Mouse (Mus musculus): ENCODE data around the gene Asnsd1. TPM values are rescaled to one million over a fixed set of nuclear protein-coding genes. Genes with fewer than 3 reads are reported as not detected.
"Not testable (repeated sequence)": the region's sequence is repeated elsewhere in the genome, so short reads cannot be mapped to it uniquely, and the experiment has no call there.

The Asnsd1 gene
- polyA plus RNA-seq, 1 experiment from 2014 or later, result 74.9 TPM

DNA sequence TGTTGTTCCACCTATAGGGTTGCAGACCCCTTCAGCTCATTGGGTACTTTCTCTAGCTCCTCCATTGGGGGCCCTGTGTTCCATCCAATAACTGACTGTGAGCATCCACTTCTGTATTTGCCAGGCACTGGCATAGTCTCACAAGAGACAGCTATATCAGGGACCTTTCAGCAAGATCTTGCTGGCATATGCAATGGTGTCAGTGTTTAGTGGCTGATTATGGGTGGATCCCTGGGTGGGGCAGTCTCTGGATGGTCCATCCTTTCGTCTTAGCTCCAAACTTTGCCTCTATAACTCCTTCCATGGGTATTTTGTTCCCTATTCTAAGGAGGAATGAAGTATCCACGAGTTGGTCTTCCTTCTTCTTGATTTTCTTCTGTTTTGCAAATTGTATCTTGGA lies 15.1 kb downstream of the Asnsd1 start:
- not testable (repeated sequence) for H3K27me3 ChIP-seq (replicated peaks; ENCODE audit: control insufficient read depth, insufficient read depth, low read length); H3K4me1 ChIP-seq (ENCODE audit: control insufficient read depth, insufficient read depth, low read length); H3K27ac ChIP-seq (replicated peaks; ENCODE audit: low read depth, low read length); ATAC-seq (ENCODE audit: low read depth); H3K4me2 ChIP-seq (ENCODE audit: low read depth, low read length); H3K9ac ChIP-seq (ENCODE audit: low read depth, low read length); H3K4me3 ChIP-seq (ENCODE audit: low read depth, low read length); DNase-seq (ENCODE audit: low spot score)
- 0 out of 2 replicates have a peak, but pooled peaks cover 14% of the 10 kb centered on the region for H3K9me3 ChIP-seq (ENCODE audit: control insufficient read depth, low read length)
- H3K36me3 ChIP-seq (ENCODE audit: control insufficient read depth, insufficient read depth, low read length), result peaks cover 21% of the 10 kb centered on the region
- WGBS, result 65% methylated on average over 2 of the region's 2 CpGs

- no peaks in the 10 kb centered on the region for H3K27me3 ChIP-seq (replicated peaks; ENCODE audit: control insufficient read depth, insufficient read depth, low read length)
- no peak overlapping the region for H3K27ac ChIP-seq (replicated peaks; ENCODE audit: low read depth, low read length)
- H3K9me3 ChIP-seq (ENCODE audit: control insufficient read depth, low read length), result 0 out of 2 replicates have a peak, but pooled peaks cover 4% of the 10 kb centered on the region
- DNase-seq (ENCODE audit: low spot score), result no peak
- H3K4me3 ChIP-seq (ENCODE audit: low read depth, low read length), result no peak overlapping the region
- H3K4me2 ChIP-seq (ENCODE audit: low read depth, low read length), result no peak overlapping the region
- peaks cover 1% of the 10 kb centered on the region; the same call in 1 of the 2 replicates for H3K36me3 ChIP-seq (ENCODE audit: control insufficient read depth, insufficient read depth, low read length)
- no peaks in the 10 kb centered on the region for H3K4me1 ChIP-seq (ENCODE audit: control insufficient read depth, insufficient read depth, low read length)
- ATAC-seq (ENCODE audit: low read depth), result no peak
- H3K9ac ChIP-seq (ENCODE audit: low read depth, low read length), result no peak overlapping the region
Observed at GRCm38 (mm10) chr1:53335465-53335864, 17.1 kb downstream of the Asnsd1 start.

GRCm38 (mm10) chr1:53333527-53333926 lies 19.0 kb downstream of the Asnsd1 start:
- not testable (repeated sequence) for ATAC-seq (ENCODE audit: low read depth); H3K4me2 ChIP-seq (ENCODE audit: low read depth, low read length); H3K9me3 ChIP-seq (ENCODE audit: control insufficient read depth, low read length); H3K4me3 ChIP-seq (ENCODE audit: low read depth, low read length); H3K9ac ChIP-seq (ENCODE audit: low read depth, low read length); H3K27ac ChIP-seq (replicated peaks; ENCODE audit: low read depth, low read length); DNase-seq (ENCODE audit: low spot score); H3K36me3 ChIP-seq (ENCODE audit: control insufficient read depth, insufficient read depth, low read length); H3K4me1 ChIP-seq (ENCODE audit: control insufficient read depth, insufficient read depth, low read length); H3K27me3 ChIP-seq (replicated peaks; ENCODE audit: control insufficient read depth, insufficient read depth, low read length)
- WGBS, result 76% methylated on average over 5 of the region's 5 CpGs

GRCm38 (mm10) chr1:53324827-53325494 lies 27.6 kb downstream of the Asnsd1 start:
- H3K4me1 ChIP-seq (ENCODE audit: control insufficient read depth, insufficient read depth, low read length), result no peaks in the 10 kb centered on the region
- H3K9me3 ChIP-seq (ENCODE audit: control insufficient read depth, low read length), result no peaks in the 10 kb centered on the region
- no peaks in the 10 kb centered on the region for H3K27me3 ChIP-seq (replicated peaks; ENCODE audit: control insufficient read depth, insufficient read depth, low read length)
- H3K9ac ChIP-seq (ENCODE audit: low read depth, low read length), result no peak overlapping the region
- H3K4me3 ChIP-seq (ENCODE audit: low read depth, low read length), result no peak overlapping the region
- 95% methylated on average over 5 of the region's 5 CpGs for WGBS
- H3K36me3 ChIP-seq (ENCODE audit: control insufficient read depth, insufficient read depth, low read length), result peaks cover 20% of the 10 kb centered on the region; the same call in 1 of the 2 replicates
- ATAC-seq (ENCODE audit: low read depth) (no peak), DNase-seq (ENCODE audit: low spot score) (no peak)
- H3K27ac ChIP-seq (replicated peaks; ENCODE audit: low read depth, low read length), result no peak overlapping the region
- no peak overlapping the region for H3K4me2 ChIP-seq (ENCODE audit: low read depth, low read length)

DNA sequence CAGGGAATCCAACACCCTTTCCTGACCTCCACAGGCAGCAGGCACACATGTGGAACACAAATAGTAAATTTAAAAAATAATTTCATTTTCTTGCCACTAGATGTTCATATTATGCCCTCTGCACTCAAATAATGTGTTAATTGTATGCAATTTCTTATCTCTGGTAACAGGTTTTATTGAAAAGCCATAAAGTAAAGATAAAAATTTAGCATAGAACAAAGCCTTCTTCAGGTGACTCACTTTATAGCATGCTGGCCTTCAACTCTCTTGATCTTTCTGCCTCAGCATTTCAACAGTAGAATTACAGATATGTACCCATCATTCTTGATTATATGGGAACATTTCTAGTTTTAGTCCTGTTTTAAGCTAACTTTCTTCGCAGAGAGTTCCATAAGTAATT lies 28.3 kb downstream of the Asnsd1 start:
- Histone ChIP-seq H3K9ac (ENCODE audit: low read depth, low read length) (no peak overlapping the region), H3K4me3 (ENCODE audit: low read depth, low read length) (no peak overlapping the region), H3K4me1 (ENCODE audit: control insufficient read depth, insufficient read depth, low read length) (no peaks in the 10 kb centered on the region), H3K27me3 (replicated peaks; ENCODE audit: control insufficient read depth, insufficient read depth, low read length) (no peaks in the 10 kb centered on the region), H3K4me2 (ENCODE audit: low read depth, low read length) (no peak overlapping the region), H3K36me3 (ENCODE audit: control insufficient read depth, insufficient read depth, low read length) (peaks cover 22% of the 10 kb centered on the region; the same call in 1 of the 2 replicates), H3K9me3 (ENCODE audit: control insufficient read depth, low read length) (no peaks in the 10 kb centered on the region), H3K27ac (replicated peaks; ENCODE audit: low read depth, low read length) (no peak overlapping the region)
- DNase-seq (ENCODE audit: low spot score) (no peak), ATAC-seq (ENCODE audit: low read depth) (no peak)
- 98% methylated on average over 1 of the region's 1 CpGs for WGBS

DNA sequence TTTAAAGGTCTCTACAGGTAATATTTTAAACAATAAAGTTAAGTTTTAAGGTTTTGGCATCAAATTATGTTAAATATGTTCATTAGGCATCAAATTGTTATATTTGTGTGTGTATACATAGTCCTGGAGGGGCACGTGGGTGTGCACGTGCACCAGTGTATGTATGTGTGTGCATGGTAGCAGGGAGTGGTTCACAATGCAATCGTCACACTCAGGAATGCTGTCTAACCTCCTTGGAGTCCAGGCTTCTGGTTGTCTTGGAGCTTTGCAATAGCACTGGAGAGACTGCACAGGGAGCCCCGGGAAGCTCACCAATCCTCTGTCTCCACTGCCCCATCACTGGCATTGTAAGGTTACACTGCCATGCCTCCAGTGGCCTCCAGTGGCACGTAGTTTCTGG lies 29.3 kb downstream of the Asnsd1 start:
- no peaks in the 10 kb centered on the region for H3K4me1 ChIP-seq (ENCODE audit: control insufficient read depth, insufficient read depth, low read length)
- peaks cover 26% of the 10 kb centered on the region; the same call in 1 of the 2 replicates for H3K36me3 ChIP-seq (ENCODE audit: control insufficient read depth, insufficient read depth, low read length)
- H3K27ac ChIP-seq (replicated peaks; ENCODE audit: low read depth, low read length), result no peak overlapping the region
- ATAC-seq (ENCODE audit: low read depth) (no peak), DNase-seq (ENCODE audit: low spot score) (no peak)
- H3K4me2 ChIP-seq (ENCODE audit: low read depth, low read length), result no peak overlapping the region
- no peak overlapping the region for H3K4me3 ChIP-seq (ENCODE audit: low read depth, low read length)
- no peaks in the 10 kb centered on the region for H3K9me3 ChIP-seq (ENCODE audit: control insufficient read depth, low read length)
- WGBS, result 86% methylated on average over 5 of the region's 5 CpGs
- H3K9ac ChIP-seq (ENCODE audit: low read depth, low read length), result no peak overlapping the region
- H3K27me3 ChIP-seq (replicated peaks; ENCODE audit: control insufficient read depth, insufficient read depth, low read length), result no peaks in the 10 kb centered on the region

- DNase-seq (ENCODE audit: low spot score) (no peak), ATAC-seq (ENCODE audit: low read depth) (no peak)
- H3K4me3 ChIP-seq (ENCODE audit: low read depth, low read length), result no peak overlapping the region
- no peaks in the 10 kb centered on the region for H3K4me1 ChIP-seq (ENCODE audit: control insufficient read depth, insufficient read depth, low read length)
- H3K27ac ChIP-seq (replicated peaks; ENCODE audit: low read depth, low read length), result no peak overlapping the region
- peaks cover 39% of the 10 kb centered on the region for H3K36me3 ChIP-seq (ENCODE audit: control insufficient read depth, insufficient read depth, low read length)
- WGBS, result 97% methylated on average over 4 of the region's 4 CpGs
- H3K9ac ChIP-seq (ENCODE audit: low read depth, low read length), result no peak overlapping the region
- H3K4me2 ChIP-seq (ENCODE audit: low read depth, low read length), result no peak overlapping the region
- H3K9me3 ChIP-seq (ENCODE audit: control insufficient read depth, low read length), result no peaks in the 10 kb centered on the region
- no peaks in the 10 kb centered on the region for H3K27me3 ChIP-seq (replicated peaks; ENCODE audit: control insufficient read depth, insufficient read depth, low read length)
Observed at GRCm38 (mm10) chr1:53321662-53322344, 30.7 kb downstream of the Asnsd1 start.

- peak; percentile 97 for ATAC-seq (ENCODE audit: low read depth)
- Histone ChIP-seq H3K4me3 (ENCODE audit: low read depth, low read length) (peak within 1 kb of the TSS; percentile 66), H3K9me3 (ENCODE audit: control insufficient read depth, low read length) (no peaks in the 10 kb centered on the region), H3K4me1 (ENCODE audit: control insufficient read depth, insufficient read depth, low read length) (0 out of 2 replicates have a peak, but pooled peaks cover 2% of the 10 kb centered on the region), H3K36me3 (ENCODE audit: control insufficient read depth, insufficient read depth, low read length) (peaks cover 13% of the 10 kb centered on the region), H3K27me3 (replicated peaks; ENCODE audit: control insufficient read depth, insufficient read depth, low read length) (no peaks in the 10 kb centered on the region), H3K9ac (ENCODE audit: low read depth, low read length) (peak within 1 kb of the TSS; percentile 83), H3K27ac (replicated peaks; ENCODE audit: low read depth, low read length) (peak within 1 kb of the TSS; percentile 87), H3K4me2 (ENCODE audit: low read depth, low read length) (peak within 1 kb of the TSS; percentile 58)
- WGBS, result 3% methylated on average over 27 of the region's 27 CpGs
- peak; percentile 92 for DNase-seq (ENCODE audit: low spot score)
Observed at GRCm38 (mm10) chr1:53312989-53313967, 39.3 kb downstream of the Asnsd1 start, which contains the start of gene Osgepl1. Gene Osgepl1 (plus strand): TSS chr1:53313624.
